Mouse (Mus musculus): ENCODE measurements around the gene Gm49425. TPM values are rescaled to one million over a fixed set of nuclear protein-coding genes. Genes with fewer than 3 reads are reported as not detected.

The Gm49425 gene
- total and polyA plus RNA-seq, 3 experiments: not detected

- no peaks in the 10 kb centered on the region; the same call in 1 of the 2 replicates for H3K9me3 ChIP-seq (replicated peaks; ENCODE audit: insufficient read depth, low read length)
- H3K27me3 ChIP-seq (ENCODE audit: control insufficient read depth in 1 of 2, insufficient read depth in 2 of 2, low read length in 2 of 2): no peaks in the 10 kb centered on the region
These were observed 35.1 kb upstream of the Gm49425 start for GRCm38 (mm10) chr15:101552188-101552587.

GRCm38 (mm10) chr15:101550567-101550966 lies 33.5 kb upstream of the Gm49425 start, which contains the start of gene Krt82:
Gene Krt82 (minus strand): TSS chr15:101550667.
- H3K27ac ChIP-seq (ENCODE audit: control insufficient read depth, low read depth, low read length): no peak within 1 kb of the TSS
- no peaks in the 10 kb centered on the region; the same call in 1 of the 2 replicates for H3K9me3 ChIP-seq (replicated peaks; ENCODE audit: insufficient read depth, low read length)
- TF ChIP-seq SIN3A (IDR thresholded peaks at IDR 0.05; ENCODE audit: low read length): no peak
- TF ChIP-seq EP300 (IDR thresholded peaks at IDR 0.05; ENCODE audit: low read depth in 1 of 2, low read length in 2 of 2): no peak
- no peak for TF ChIP-seq GATA1 (IDR thresholded peaks at IDR 0.05; ENCODE audit: low read depth, low read length)
- TF ChIP-seq GABPA (IDR thresholded peaks at IDR 0.05; ENCODE audit: low read depth, low read length): no peak
- TF ChIP-seq MYB (IDR thresholded peaks at IDR 0.05; ENCODE audit: low read depth, low read length): no peak
- TF ChIP-seq RCOR1 (IDR thresholded peaks at IDR 0.05; ENCODE audit: low read depth, low read length): no peak
- TF ChIP-seq CTCF (IDR thresholded peaks at IDR 0.05 in 2 of 3, conservative IDR thresholded peaks at IDR 0.05 in 1 of 3; ENCODE audit: control insufficient read depth in 1 of 3, insufficient read depth in 1 of 3, low read depth in 2 of 3, low read length in 3 of 3, poor library complexity in 1 of 3, severe bottlenecking in 1 of 3): no peak
- TF ChIP-seq ZC3H11A (IDR thresholded peaks at IDR 0.05; ENCODE audit: low read depth, low read length): no peak
- no peak for TF ChIP-seq RAD21 (IDR thresholded peaks at IDR 0.05; ENCODE audit: low read depth, low read length)
- TF ChIP-seq ZMIZ1 (IDR thresholded peaks at IDR 0.05; ENCODE audit: low read depth, low read length): no peak
- TF ChIP-seq MAZ (IDR thresholded peaks at IDR 0.05; ENCODE audit: low read depth, low read length): no peak
- TF ChIP-seq HCFC1 (IDR thresholded peaks at IDR 0.05; ENCODE audit: low read depth, low read length): no peak
- TF ChIP-seq USF1 (IDR thresholded peaks at IDR 0.05; ENCODE audit: low read depth, low read length): no peak
- TF ChIP-seq CHD2 (IDR thresholded peaks at IDR 0.05; ENCODE audit: low read length): no peak
- TF ChIP-seq ZNF384 (IDR thresholded peaks at IDR 0.05; ENCODE audit: low read depth, low read length): no peak
- no peak for TF ChIP-seq BHLHE40 (IDR thresholded peaks at IDR 0.05; ENCODE audit: borderline replicate concordance, low read depth, low read length)
- no peaks in the 10 kb centered on the region for H3K36me3 ChIP-seq (ENCODE audit: control insufficient read depth in 1 of 2, insufficient read depth in 2 of 2, low read length in 2 of 2)
- H3K4me1 ChIP-seq (ENCODE audit: control insufficient read depth in 1 of 2, insufficient read depth in 2 of 2, low read length in 2 of 2): no peaks in the 10 kb centered on the region
- no peak for DNase-seq (ENCODE audit: low read depth, low spot score)
- no peak within 1 kb of the TSS for H3K9ac ChIP-seq (ENCODE audit: control insufficient read depth, low read depth, low read length, poor library complexity, severe bottlenecking)
- H3K27me3 ChIP-seq (ENCODE audit: control insufficient read depth in 1 of 2, insufficient read depth in 2 of 2, low read length in 2 of 2): no peaks in the 10 kb centered on the region
- no peak within 1 kb of the TSS for H3K4me3 ChIP-seq (ENCODE audit: control insufficient read depth in 1 of 2, insufficient read depth in 1 of 2, low read depth in 2 of 2, low read length in 2 of 2)
- no peaks in the 10 kb centered on the region for H3K79me2 ChIP-seq (ENCODE audit: control insufficient read depth, insufficient read depth, low read length, poor library complexity)

More at GRCm38 (mm10) chr15:101552188-101552587, 35.1 kb upstream of the Gm49425 start:
- Histone ChIP-seq H3K27ac (ENCODE audit: control insufficient read depth, low read depth, low read length) (no peak overlapping the region), H3K4me3 (ENCODE audit: control insufficient read depth in 1 of 2, insufficient read depth in 1 of 2, low read depth in 2 of 2, low read length in 2 of 2) (no peak overlapping the region), H3K9ac (ENCODE audit: control insufficient read depth, low read depth, low read length, poor library complexity, severe bottlenecking) (no peak overlapping the region), H3K79me2 (ENCODE audit: control insufficient read depth, insufficient read depth, low read length, poor library complexity) (no peaks in the 10 kb centered on the region), H3K36me3 (ENCODE audit: control insufficient read depth in 1 of 2, insufficient read depth in 2 of 2, low read length in 2 of 2) (no peaks in the 10 kb centered on the region), H3K4me1 (ENCODE audit: control insufficient read depth in 1 of 2, insufficient read depth in 2 of 2, low read length in 2 of 2) (no peaks in the 10 kb centered on the region)
- TF ChIP-seq CHD1 (IDR thresholded peaks at IDR 0.05; ENCODE audit: low read depth, low read length) (no peak), BHLHE40 (IDR thresholded peaks at IDR 0.05; ENCODE audit: borderline replicate concordance, low read depth, low read length) (no peak)
- no peak for DNase-seq (ENCODE audit: low read depth, low spot score)
